Mouse (Mus musculus): ENCODE data around the gene Ado.

Gene Ado

DNA sequence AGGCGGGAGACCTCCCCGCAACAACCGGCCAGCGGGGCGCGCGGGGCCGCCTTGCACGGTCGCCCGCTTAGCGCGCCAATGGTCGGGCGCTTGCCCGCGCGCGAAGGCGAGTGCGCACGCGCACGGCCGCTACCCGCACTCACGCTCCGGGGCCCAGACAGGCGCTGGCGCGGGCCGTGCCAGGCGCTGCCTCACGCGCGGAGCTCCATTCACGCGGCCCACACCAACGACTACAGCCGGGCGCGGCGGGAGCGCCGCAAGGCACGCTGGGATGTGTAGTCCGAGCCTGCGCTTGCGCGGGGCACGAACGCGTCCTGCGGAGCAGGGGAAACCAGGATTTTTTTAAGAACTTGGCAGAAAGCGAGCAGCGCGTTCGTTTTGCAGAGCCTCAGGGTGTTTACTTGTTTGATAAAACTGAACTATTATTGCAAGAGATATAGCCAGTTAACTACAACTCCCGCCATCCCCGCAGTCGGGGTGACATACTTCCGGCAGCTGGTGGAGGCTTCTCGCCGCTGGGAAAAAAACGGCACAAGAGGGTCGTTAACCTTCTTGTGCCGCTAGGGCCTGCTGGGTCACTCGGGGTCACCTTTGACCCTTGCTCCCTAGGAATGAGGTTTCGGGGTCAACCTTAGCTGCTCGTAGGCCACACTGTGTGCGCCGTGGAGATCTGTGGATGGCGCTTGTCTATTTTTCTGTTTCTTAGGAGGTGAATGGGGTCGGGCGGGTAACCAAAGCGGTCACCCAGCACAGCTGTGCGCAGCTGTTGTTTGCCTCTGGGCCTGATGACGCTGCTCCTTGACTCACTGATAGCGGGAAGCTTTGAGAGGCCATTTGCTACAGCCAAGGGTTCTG, at the start of gene Ado:
TSS of gene Ado (minus strand) at position 79 of the 855 bp plus-strand sequence.
- in situ Hi-C loops (cut with MboI, MseI): no loop called here

- in situ Hi-C loops (cut with MboI, MseI): no loop called here
Observed at GRCm38 (mm10) chr10:67595278-67595677, 46.5 kb upstream of the Ado start.

DNA sequence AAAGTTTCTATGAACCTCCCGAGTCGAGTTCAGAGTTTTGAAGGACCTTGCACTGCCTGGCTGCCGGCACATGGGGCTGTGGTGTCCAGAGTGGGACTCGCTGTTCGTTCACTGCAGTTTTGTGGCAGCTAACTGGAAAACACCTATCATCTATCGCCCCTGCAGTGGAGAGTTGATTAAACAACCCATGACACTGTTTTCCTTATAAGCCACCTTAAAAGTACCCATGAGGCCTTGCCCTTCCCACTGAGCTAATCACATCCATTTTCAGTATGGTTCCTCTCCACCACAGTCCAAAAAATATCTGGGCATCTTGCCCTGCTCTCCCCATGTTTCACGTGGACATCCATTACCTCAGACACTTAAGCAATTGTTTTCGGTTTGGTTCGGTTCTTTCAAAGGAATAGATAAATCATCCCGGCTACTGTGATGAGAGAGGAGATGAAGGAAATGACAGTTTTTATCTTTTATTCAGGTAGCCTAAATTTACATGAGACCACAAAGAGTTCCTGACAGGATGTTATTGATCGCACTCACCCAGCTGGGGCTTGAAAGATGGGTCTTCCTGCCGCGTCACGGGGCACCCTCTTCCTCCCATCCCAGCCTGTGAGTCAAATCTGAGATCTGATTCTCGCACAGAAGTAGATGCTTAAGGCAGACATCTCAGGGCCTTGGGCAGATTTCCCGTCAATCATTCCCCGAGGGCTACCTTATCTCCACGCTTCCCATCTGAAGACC, 37.3 kb upstream of the Ado start:
- in situ Hi-C loops (cut with MboI, MseI): no loop called here

DNA sequence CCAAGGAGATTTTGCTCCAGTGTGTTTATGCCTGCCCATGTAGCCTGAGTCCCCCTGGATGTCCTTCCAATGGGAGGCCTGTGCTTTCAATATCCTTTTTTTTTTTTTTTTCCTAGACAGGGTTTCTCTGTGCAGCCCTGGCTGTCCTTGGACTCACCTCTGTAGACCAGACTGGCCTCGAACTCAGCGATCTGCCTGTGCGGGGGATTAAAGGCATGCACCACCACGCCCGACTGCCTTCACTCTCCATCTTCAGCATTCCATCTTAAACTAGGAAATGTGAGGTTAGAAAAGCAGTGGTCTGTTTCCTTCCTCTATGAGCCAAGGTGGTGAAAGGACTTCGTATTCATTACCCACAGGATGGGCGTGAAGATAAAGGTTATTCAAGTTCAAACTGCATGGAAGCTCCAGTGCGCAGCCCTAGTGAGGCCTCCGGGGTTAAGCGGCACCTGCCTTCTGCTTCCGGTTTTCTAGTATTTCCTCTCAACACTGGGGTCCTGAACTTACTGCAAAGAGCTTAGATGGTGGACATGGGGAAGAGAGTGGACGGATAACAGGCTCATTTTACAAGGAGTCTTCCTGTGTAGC, 33.0 kb upstream of the Ado start:
- in situ Hi-C loops (cut with MboI, MseI): no loop called here

DNA sequence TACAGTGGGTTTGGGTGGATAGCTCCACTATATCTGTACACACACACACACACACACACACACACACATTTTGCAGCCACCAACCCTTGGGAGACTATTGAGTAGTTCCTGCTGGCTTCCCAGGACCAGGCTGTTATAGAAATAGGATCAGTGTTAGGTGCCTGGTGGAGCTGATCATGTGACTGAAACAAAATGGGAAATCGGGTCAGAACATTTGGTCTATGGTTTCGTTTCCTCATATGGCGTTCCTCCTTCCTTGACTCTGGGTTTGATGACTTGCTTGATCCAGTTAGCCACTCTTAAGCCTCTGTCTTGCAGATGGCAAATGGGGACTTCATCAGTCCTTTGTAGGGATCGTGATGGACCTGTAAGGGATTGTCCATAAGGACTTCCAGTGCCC, 31.1 kb upstream of the Ado start:
- in situ Hi-C loops (cut with MboI, MseI): no loop called here

DNA sequence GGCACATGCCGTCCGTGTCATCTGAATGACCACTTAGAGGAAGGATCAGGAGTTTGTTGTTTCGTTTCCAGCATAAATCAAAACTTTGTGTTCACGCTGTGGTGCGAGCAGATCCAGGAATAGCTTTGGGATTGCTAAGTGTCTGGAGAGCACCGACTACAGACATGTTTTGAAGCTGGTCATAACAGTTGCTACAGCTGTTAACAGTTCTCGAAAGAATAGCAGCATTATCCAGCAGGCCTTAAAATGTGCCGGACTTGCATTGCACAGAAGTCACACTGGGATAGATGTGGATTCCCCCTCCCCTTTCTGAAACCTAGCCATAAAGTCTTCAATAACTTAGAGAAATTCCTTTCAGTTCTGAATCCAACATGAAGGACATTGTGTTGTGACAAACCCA, 24.6 kb upstream of the Ado start:
- in situ Hi-C loops (cut with MboI, MseI): no loop called here

GRCm38 (mm10) chr10:67571443-67571842, 22.7 kb upstream of the Ado start:
- in situ Hi-C loops (cut with MboI, MseI): no loop called here

- in situ Hi-C loops (cut with MboI, MseI): loop anchor here in 1 of 2 experiments (5.0 kb wide), 1 partner anchor 38 kb away; no protein-coding TSS in a partner anchor
Observed at GRCm38 (mm10) chr10:67569539-67569938, 20.8 kb upstream of the Ado start.

DNA sequence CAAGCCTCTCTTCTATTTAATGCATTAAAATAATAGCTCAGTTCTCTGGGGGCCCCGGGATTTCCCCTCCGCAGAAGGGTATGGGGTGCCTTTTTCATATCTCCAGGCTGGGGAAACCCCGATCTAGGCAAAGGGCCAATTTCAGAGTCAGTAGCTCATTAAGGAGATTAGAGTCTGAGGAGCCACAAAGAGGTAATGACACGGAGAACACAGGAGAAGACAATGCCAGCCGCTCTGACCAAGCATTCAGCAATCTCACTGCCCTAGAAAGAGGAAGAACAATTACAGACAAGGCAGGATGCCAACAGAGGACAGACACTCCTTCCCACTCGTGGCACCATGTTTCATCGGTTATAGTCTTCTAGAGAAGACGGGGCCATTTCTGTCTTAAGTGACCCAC, 17.3 kb upstream of the Ado start:
- in situ Hi-C loops (cut with MboI, MseI): loop anchor here in 1 of 2 experiments (5.0 kb wide), 1 partner anchor 41 kb away; no protein-coding TSS in a partner anchor

DNA sequence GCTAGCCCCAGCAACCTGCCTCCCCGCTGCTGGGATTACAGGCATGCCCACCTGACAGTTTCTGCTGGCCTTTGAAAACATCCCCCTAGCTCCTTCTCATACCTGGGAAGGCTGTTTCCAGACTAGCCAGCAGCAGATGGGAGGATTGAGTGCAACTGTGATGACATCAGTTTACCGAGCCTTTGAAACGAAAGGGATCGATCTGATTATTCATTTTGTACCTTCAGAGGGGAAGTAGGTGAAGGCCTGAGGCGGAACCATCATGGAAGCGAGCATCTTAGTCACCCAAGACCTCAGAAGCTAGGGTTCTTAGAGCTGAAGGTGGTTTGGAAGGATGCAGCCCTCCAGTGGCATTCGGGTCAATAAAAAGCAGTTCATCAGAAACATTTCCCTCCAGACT, 15.8 kb upstream of the Ado start:
- in situ Hi-C loops (cut with MboI, MseI): no loop called here

DNA sequence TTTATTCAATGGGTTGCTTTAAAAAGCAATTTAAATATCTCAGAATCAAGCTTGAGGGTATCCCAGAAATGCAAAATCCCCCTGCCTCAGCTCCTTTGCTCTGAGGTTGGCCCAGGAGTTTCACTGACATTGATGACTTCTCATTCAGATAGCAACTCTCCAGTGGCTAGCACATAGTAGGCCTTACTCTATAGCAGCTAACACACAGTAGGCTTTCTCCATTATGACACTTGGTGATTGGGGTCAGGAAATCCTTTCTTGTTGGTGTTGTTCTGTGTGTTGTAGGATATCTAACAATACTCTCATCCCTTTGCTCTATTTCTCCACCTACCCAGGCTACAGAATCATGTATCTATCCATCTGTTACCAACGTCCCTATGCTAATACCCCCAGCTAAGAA, 12.4 kb upstream of the Ado start:
- in situ Hi-C loops (cut with MboI, MseI): no loop called here

DNA sequence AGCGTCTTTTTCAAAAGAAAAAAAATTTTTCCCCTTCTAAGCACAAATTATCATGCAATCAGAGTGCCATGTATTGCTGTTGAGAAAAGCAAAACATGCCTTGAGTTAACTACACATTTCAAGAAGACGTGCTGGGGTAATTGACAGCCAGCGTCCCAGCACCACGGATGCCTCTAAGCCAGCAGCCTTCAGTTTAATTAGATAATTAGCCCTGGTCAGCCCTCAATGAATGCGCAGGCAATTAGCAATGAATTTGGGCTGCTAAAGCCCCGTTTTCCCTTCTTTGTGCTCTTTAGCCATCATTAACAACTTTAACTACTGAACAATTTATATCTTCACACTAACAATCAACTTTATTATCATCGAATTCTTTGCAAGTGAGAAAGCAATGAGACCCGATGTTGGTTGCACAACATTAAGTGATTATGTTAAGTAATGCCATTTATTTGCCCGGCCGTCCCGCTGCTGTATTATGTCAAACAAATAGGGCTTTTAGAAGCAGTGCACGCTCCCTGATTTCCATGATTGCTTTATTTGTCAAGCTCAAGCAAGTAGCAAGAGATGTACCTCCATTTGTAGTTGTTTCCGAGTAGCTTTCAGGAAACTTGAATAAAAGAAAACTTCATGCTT, 11.1 kb upstream of the Ado start:
- in situ Hi-C loops (cut with MboI, MseI): no loop called here

GRCm38 (mm10) chr10:67558053-67558452, 9.3 kb upstream of the Ado start:
- in situ Hi-C loops (cut with MboI, MseI): no loop called here

DNA sequence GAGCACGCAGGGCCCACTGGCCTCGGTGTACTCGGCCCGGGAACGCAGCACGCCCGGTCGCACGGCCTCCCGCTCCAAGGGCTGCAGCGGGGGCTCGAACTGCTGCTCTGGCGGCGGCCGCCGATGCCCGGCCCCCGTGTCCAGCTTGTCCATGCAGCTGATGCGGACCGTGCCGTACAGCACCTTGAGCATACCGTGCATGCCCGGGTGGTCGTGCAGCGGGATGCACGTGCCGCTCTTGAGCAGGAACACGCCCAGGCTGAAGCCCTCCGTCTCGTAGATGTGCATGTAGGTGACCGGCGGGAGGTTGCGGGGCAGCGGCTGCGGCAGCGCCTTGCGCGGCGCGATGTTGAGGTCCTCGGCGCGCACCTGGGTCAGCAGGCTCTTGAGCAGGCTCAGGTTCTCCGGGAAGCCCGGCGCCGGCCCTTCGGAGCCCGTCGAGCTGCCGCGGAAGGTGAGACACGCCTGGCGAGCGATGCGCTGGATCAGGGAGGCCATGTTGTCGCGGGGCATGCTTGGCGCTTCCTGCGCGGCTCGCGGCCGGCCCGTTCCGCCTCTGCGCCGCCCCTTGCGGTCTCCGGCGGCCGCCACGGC, 397 bp downstream of the Ado start:
- in situ Hi-C loops (cut with MboI, MseI): no loop called here

GRCm38 (mm10) chr10:67547850-67548260, 900 bp downstream of the Ado start:
- in situ Hi-C loops (cut with MboI, MseI): no loop called here

DNA sequence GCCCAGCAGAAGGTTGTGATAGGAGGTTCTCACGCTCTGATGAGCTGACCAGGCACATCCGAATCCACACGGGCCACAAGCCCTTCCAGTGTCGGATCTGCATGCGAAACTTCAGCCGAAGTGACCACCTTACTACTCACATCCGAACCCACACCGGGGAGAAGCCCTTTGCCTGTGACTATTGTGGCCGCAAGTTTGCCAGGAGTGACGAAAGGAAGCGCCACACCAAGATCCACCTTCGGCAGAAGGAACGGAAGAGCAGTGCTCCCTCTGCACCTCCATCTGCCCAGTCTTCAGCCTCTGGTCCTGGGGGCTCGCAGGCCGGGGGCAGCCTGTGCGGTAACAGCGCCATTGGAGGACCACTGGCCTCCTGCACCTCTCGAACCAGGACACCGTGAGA, 8.2 kb downstream of the Ado start:
- in situ Hi-C loops (cut with MboI, MseI): loop anchor here in 1 of 2 experiments (5.0 kb wide), 1 partner anchor 107 kb away; no protein-coding TSS in a partner anchor

- in situ Hi-C loops (cut with MboI, MseI): loop anchor here in 1 of 2 experiments (5.0 to 10.0 kb wide), 2 partner anchors 188 to 615 kb away; no protein-coding TSS in a partner anchor
Observed at GRCm38 (mm10) chr10:67539401-67539730, 9.4 kb downstream of the Ado start.

DNA sequence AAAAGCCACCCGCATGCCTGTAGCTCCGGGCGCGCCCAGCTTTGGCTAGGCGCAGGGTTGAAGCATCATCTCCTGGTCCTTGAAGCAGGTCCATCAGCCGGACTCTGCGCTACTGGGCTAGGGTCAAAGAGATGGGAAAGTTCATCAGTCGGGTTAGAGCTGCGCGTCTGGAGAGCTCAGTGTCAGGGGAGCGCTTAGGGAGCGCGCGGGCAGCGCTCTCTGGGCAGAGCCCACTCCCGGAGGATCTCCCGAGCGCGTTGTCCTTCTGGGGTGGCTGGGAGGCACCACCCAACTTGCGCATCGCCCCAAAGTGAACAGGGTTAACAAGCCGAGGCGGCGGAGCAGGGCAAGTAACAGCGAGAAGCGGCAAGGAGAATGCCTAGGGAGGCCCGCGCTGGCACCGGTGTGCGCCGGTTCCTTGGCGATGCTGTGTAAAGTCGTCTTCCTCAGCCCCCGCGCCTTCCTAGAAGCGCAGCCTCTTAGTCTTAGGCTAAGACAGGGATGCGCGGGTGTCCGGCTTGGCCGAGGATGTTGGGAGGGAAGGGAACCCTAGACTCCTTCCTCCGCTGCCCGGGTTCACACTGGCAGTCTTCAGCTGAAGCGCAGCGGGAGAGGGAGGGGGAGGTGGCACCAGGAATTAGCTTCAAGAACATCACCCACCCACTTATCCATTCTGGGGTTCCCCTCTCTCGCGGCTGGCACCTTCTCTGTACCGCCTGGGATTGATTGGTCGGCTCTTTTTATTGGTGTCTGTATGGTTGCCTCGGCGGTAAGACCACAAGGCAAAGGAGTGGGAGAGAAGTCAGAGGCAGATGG, 10.0 kb downstream of the Ado start:
- in situ Hi-C loops (cut with MboI, MseI): loop anchor here in 1 of 2 experiments (5.0 to 10.0 kb wide), 2 partner anchors 189 to 614 kb away; no protein-coding TSS in a partner anchor

GRCm38 (mm10) chr10:67538106-67538505, 10.6 kb downstream of the Ado start:
- in situ Hi-C loops (cut with MboI, MseI): loop anchor here in 1 of 2 experiments (5.0 to 10.0 kb wide), 2 partner anchors 189 to 613 kb away; no protein-coding TSS in a partner anchor
